Comparison of ENCODE assay signal across 7 mouse cellular contexts in genomic region chr12:92294887-92295286, GRCm38 (mm10).
"Had no signal": no experiment of that assay in that cellular context is flagged by ENCODE, and none has a peak within 500 bp of the region (broad histone marks: within the 10 kb centered on the region; RNA-seq: fewer than 3 reads in every experiment).

No protein-coding gene starts in this region.

- DNase-seq: lung, adult 2 months; lung, postnatal 14 days; lung, postnatal 36 days; right cerebral cortex, postnatal 14 days; thymus, adult 2 months; thymus, postnatal 25 days; thymus, postnatal 4 days had no signal
